Mouse (Mus musculus) right cerebral cortex, adult 18-20 months (tissue): ENCODE data around the gene Fastkd2.

Experiments used
- DNase-seq: peaks from one replicate; pipeline ENCODE4 v3.0.0; 2022; ENCODE audit warnings: mixed read lengths

The Fastkd2 gene

DNA sequence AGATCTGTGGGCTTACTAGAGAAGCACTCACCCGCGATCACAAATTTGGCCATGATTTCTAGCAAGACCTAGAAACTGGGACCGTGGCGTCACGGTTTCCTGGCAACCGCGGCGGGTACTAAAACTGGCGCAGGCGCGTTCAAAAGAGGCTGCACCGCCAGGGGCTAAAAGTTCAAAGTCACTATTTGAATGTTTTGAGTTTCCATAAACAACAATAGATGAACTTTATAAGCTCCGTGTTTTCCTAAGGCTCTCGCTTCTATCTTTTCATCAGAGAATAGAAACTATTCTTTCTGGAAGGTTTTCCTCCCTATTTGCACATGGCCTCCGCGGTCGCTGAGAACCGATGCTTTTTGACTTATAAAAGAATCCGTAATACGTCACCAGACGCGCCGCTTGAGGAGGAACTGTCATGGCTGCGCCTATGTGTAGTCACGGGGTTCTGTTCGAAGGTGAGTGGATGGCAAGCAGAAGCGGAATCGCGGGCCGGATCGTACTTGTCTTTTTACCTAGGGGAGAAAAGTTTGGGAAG is at the start of gene Fastkd2, which contains the start of gene Mdh1b:
TSS of gene Fastkd2 (plus strand) at position 375 of the 532 bp plus-strand sequence.
TSS of gene Mdh1b (minus strand) at position 79 of the 532 bp plus-strand sequence.
- DNase-seq = peak; percentile 93

GRCm38 (mm10) chr1:63686827-63687226 is 43.6 kb upstream of the Fastkd2 start, which contains the start of gene Dytn:
Dytn (minus strand) TSS chr1:63686927.
- no peak for DNase-seq

- DNase-seq = no peak
Measured at GRCm38 (mm10) chr1:63696861-63697260, 33.6 kb upstream of the Fastkd2 start.

DNA sequence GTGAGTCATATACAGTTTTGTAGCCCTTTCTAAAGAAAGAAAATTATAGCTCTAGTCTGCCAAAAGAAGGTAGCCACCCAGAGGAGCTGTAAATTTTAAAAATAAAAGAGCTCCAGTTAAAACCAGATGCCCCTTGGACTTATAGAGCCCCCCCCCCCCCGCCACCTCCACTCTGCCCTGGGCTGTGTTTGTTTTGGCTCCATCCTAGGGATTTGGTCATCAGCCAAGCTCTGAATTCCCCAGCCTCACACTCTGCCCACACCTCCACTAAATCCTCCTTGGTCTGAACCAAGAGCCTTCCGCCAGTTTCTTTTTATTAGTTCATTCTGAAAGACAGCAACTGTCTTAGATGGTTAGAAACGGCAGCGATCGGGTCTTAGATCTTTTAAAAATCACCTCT is 24.7 kb upstream of the Fastkd2 start:
- no peak for DNase-seq

DNA sequence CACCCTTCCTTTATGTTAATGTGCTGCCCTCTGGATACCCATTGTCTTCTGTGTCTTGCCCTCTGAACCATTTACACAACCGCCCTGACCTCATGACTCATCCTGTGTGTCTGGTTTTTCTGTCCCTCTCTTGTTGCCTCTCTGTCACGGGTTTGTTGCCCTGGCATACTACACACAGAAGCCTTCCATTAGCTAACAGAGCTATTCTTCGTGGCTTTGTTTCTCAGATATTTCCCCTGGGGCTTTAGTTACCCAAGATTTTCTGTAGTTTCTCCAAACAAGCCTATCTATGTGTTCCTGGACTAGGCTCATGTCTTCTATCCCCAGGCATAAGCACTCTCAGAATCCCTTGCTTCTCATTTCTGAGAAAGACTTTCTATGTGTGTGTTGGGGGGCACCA is 21.5 kb upstream of the Fastkd2 start:
- no peak for DNase-seq

- DNase-seq = peak; percentile 45
Measured at GRCm38 (mm10) chr1:63720161-63720560, 10.3 kb upstream of the Fastkd2 start.

DNA sequence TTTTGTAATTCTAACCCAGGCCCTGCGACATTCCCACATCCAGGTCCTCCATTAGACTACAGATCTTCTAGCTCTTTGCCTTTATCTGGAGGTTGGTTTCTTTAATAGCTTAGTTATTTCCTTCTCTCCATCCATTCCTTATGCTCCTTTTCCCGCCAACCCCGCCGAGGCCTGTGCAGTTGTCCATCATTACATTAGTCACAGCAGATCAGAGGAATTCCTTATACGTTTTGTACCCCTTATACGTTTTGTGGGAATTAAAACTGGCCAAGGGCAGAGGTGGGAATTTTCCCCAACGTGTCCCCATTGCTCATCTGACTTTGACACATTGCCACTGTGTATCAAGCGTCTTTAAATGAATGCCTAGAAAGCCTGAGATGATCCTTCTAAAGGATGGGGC is 618 bp upstream of the Fastkd2 start:
- no peak for DNase-seq

DNA sequence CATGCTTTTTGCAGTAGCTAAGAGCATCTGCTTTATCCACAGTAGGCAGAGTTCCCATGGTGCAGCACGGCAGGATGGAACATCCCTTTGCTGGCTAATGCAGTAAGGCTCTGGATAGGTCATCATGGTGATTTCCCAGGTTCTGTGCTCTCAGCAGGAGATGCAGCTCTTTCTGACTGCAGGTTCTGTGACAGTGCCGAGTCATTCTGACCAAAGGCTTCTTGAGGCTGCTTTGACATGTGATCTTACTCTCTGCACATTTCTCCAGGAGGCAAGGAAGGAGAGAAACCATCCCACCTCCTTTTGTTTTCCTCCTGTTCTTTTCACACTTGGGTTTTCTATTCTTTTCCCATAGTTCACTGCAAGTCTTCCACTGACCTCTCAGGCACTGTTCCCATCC is 25.6 kb downstream of the Fastkd2 start:
- no peak for DNase-seq

- DNase-seq = peak; percentile 61
Measured at GRCm38 (mm10) chr1:63763212-63763694, 32.8 kb downstream of the Fastkd2 start.

DNA sequence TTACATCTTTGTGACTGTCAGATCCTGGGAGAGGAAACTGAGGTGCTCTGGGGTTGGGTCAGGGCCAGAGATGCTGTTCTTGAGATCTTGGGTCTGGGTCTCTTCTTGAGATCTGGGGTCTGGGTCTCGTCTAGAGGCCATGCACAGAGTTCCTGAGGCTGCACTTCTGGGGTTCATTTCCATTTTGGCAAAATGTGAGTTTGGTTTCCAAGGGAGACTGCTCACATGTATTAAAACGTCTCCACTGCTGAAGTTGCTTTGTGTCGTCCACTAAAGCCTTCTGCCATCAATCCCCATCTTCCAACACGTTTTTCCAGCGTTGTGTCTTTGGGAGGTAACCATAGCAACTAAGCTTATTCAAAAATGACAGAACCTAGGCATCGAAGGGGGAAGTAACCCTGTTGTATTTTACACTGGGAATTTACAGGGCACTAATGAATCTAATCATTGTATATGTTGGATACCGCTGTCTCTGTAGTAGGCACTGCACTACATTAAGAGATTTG is 33.5 kb downstream of the Fastkd2 start:
- no peak for DNase-seq

GRCm38 (mm10) chr1:63764395-63764794 is 34.0 kb downstream of the Fastkd2 start:
- no peak for DNase-seq

GRCm38 (mm10) chr1:63768112-63768511 is 37.7 kb downstream of the Fastkd2 start:
- DNase-seq = no peak

DNA sequence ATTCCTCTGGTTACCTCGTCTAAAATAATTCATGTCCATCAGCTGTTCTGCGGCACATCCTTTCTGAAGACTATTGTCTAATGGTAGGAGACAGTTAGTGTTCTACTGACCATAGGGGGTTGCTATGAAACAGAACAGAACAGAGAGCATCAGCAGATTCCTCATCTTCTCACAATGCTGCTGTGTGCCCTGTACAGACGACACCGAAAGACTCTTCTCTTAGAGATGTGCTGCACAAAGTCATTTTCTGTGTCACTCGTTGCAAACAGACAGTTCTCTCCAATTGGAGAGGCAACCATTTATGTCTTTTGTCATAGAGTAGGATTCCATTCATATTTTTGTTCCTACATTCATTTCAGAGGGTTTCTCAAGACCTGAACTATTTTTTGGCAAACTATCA is 38.8 kb downstream of the Fastkd2 start, which contains the start of gene 4933402D24Rik:
TSS of gene 4933402D24Rik (minus strand) at position 101 of the 400 bp plus-strand sequence.
- DNase-seq = no peak

DNA sequence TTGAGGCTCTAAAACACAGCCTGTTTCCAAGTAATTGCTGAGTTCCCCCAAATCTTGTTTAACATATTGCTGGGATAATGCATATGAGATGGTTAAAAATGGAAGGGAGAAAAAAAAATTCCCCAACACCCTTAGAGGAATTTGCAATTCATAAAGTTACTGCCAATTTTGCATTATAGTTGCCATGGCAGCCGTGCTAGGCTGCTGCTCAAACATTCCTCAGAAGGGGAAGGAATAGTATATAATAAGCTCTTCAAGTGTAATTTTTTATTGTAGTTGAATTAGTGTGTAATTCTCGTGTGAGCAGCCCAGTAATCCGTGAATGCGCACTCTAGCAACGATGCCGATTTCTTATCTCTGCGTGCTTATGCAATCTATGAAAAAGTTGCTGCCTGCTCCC is 39.9 kb downstream of the Fastkd2 start:
- peak; percentile 62 for DNase-seq

DNA sequence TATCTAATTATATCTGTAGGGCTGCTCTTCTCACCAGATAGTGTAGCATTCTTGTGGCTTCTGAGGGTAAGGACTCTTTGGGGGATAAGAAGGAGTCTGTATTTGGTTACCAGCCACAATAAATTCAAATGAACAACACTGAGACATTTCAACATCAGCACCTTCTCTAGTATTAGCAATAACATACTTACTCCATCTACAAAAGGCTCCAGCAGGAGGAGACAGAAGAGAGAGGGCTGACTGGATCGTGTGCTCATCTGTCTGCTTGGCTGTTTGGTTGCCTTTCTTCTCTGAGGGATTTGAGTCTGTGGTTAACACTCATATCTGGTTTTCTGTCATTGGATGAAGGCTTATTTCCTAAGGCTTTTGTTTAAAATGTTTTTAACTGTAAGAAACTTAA is 46.0 kb downstream of the Fastkd2 start:
- DNase-seq = no peak

GRCm38 (mm10) chr1:63776902-63777630 is 46.7 kb downstream of the Fastkd2 start:
- no peak for DNase-seq

DNA sequence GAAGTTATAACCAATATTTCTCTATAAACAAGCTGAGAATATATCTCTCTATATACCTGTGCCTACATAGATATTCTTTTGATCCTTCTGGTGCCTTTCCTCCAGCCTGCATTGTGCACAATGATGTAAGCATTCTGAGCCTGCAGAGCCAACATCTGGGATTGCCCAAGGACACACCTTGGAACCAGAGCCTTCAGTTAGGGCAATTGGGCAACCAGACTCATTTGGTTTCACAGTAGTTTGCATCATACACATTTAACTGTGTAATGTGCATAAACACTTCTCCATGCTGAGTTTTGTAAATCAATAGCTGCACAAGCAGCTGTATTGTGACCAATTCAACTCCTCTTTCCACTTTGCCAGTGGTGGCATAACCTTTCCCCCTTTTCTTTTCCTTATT is 63.9 kb downstream of the Fastkd2 start:
- DNase-seq = no peak
